Mouse (Mus musculus): ENCODE measurements around the gene 4933403O08Rik.

Gene 4933403O08Rik

GRCm38 (mm10) chrX:112238749-112239148, at the start of gene 4933403O08Rik:
4933403O08Rik (plus strand) TSS chrX:112239049.
- no peak for DNase-seq (ENCODE audit: low read depth)

DNA sequence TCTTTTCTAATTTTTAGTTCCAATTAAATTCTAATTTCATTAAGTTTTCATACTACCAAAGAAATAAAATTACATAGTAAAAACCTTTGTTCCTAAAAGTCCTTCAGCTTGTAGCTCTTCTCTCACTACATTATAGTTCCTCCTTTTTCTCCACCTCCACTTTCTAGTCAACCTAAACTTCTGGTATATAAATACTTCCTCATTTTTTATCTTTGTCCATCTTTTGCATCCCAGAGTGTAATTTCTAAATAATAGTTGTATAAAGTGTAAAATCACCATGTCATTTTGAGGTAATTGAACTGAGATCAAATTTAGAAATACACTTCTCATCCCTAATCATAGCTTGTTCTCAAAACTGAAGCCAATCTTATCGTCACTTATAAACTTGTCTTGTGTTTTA, 4.1 kb downstream of the 4933403O08Rik start:
- no peak for DNase-seq (ENCODE audit: low read depth)

- no peak for DNase-seq (ENCODE audit: low read depth)
Measured at GRCm38 (mm10) chrX:112255513-112255912, 16.7 kb downstream of the 4933403O08Rik start.

DNA sequence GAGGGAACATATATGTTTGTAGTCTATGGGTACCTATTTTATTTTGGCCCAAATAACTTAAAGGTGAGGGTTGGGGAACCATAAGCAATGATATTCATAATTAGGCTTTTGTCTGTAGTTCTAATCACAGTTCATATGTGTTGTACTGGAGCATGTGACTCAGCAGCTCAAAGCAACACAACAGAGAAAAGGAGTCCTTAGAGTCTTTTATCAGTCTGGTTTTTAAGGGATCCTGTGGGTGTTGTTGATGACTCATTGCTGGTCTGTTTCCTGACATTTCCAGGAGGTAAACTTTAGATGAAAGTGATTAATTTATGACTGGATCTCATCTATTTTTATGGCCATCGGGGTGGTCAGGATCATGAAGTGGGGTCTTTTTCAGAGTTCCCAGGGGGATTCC, 34.7 kb downstream of the 4933403O08Rik start:
- DNase-seq (ENCODE audit: low read depth) = no peak

Measured in naive thymus-derived CD4-positive, alpha-beta T cell, adult 2 months (primary cell).